Mouse (Mus musculus) MEL (cell line): ENCODE measurements at regions not wholly inside any gene's neighbourhood (a gene's known extent, or its start where the extent isn't known, plus 50 kb on each side); places are given as distances from the start of the nearest gene placed in this dataset.

Experiments
- CTCF ChIP-seq, 3 experiments: IDR thresholded peaks in 2 of 3; conservative IDR thresholded peaks in 1 of 3; 2 replicates each; pipeline ENCODE4 v1.5.1; 2011 to 2012; ENCODE audit warnings: low read length in 3 of 3, low read depth in 2 of 3, mild to moderate bottlenecking in 2 of 3, improper control_type of control experiment in 1 of 3, inconsistent platforms in 1 of 3, mixed read lengths in 1 of 3, moderate library complexity in 1 of 3; ENCODE audit not compliant: control insufficient read depth in 1 of 3, insufficient read depth in 1 of 3, poor library complexity in 1 of 3, severe bottlenecking in 1 of 3
- GATA1 ChIP-seq: IDR thresholded peaks from 2 replicates; pipeline ENCODE4 v1.6.1; 2011; ENCODE audit warnings: low read depth, low read length, improper control_type of control experiment
- JUND ChIP-seq: IDR thresholded peaks from 2 replicates; pipeline ENCODE4 v1.6.1; 2011; ENCODE audit warnings: low read depth, mild to moderate bottlenecking, improper control_type of control experiment, low read length
- POLR2A ChIP-seq, 2 experiments: IDR thresholded peaks; 2 replicates each; pipeline ENCODE4 v1.6.1; 2011 to 2012; ENCODE audit warnings: low read length in 2 of 2, mild to moderate bottlenecking in 2 of 2, control low read depth in 1 of 2, improper control_type of control experiment in 1 of 2, low read depth in 1 of 2, moderate library complexity in 1 of 2; ENCODE audit not compliant: control insufficient read depth in 1 of 2, insufficient read depth in 1 of 2, poor library complexity in 1 of 2
- SMC3 ChIP-seq: IDR thresholded peaks from 2 replicates; pipeline ENCODE4 v1.6.1; 2011; ENCODE audit warnings: low read depth, low read length, improper control_type of control experiment
- USF1 ChIP-seq: IDR thresholded peaks from 2 replicates; pipeline ENCODE4 v1.6.1; 2014; ENCODE audit warnings: low read depth, mild to moderate bottlenecking, inconsistent platforms, low read length, improper control_type of control experiment, moderate library complexity
- ZNF384 ChIP-seq: IDR thresholded peaks from 2 replicates; pipeline ENCODE4 v1.6.1; 2012; ENCODE audit warnings: low read depth, mild to moderate bottlenecking, inconsistent platforms, low read length, improper control_type of control experiment

- no peak for TF ChIP-seq CTCF (IDR thresholded peaks at IDR 0.05 in 2 of 3, conservative IDR thresholded peaks at IDR 0.05 in 1 of 3; ENCODE audit: control insufficient read depth in 1 of 3, insufficient read depth in 1 of 3, low read depth in 2 of 3, low read length in 3 of 3, poor library complexity in 1 of 3, severe bottlenecking in 1 of 3)
- TF ChIP-seq GATA1 = no peak
- TF ChIP-seq SMC3 = peak; percentile 29
- no peak for TF ChIP-seq POLR2A (IDR thresholded peaks at IDR 0.05; ENCODE audit: control insufficient read depth in 1 of 2, insufficient read depth in 1 of 2, low read depth in 1 of 2, low read length in 2 of 2, poor library complexity in 1 of 2)
- no peak for TF ChIP-seq USF1
- TF ChIP-seq ZNF384 = no peak
- TF ChIP-seq JUND = no peak
Observed at GRCm38 (mm10) chr12:61175331-61175730, 347.6 kb upstream of the Lrfn5 start.
